Mouse (Mus musculus) hindbrain, postnatal 0 days (tissue): ENCODE results near the gene Ecm2. TPM values are rescaled to one million over a fixed set of nuclear protein-coding genes. Genes with fewer than 3 reads are reported as not detected.
A peak's percentile ranks its signal among the peaks of the same experiment; 100 is the strongest.

Source experiments
- ATAC-seq: fragments of 200-750 bp; cut with Nextera tagmentation; 2 replicates; pipeline ENCODE4 v1.8.0; 2017; ENCODE audit warnings: mild to moderate bottlenecking, moderate TSS enrichment, moderate library complexity
- DNase-seq: peaks from one replicate; pipeline ENCODE4 v3.0.0-alpha.2; 2015; ENCODE audit warnings: low spot score
- H3K27ac ChIP-seq: fragments of 300-500 bp; sonication (generic); 2 replicates; pipeline ENCODE4 v1.5.1; 2014; ENCODE audit warnings: mild to moderate bottlenecking
- H3K27me3 ChIP-seq: fragments of 300-500 bp; sonication (generic); 2 replicates; pipeline ENCODE4 v1.6.1; 2014; ENCODE audit warnings: low read length, mixed read lengths; ENCODE audit not compliant: insufficient read depth
- H3K36me3 ChIP-seq: fragments of 300-500 bp; sonication (generic); 2 replicates; pipeline ENCODE4 v1.6.1; 2014; ENCODE audit warnings: low read length, mixed read lengths; ENCODE audit not compliant: insufficient read depth
- H3K4me1 ChIP-seq: fragments of 300-500 bp; sonication (generic); 2 replicates; pipeline ENCODE4 v1.6.1; 2014; ENCODE audit warnings: antibody characterized with exemption, low read length, mixed read lengths; ENCODE audit not compliant: insufficient read depth
- H3K4me2 ChIP-seq: fragments of 300-500 bp; sonication (generic); 2 replicates; pipeline ENCODE4 v1.6.1; 2014; ENCODE audit warnings: low read depth, mild to moderate bottlenecking, low read length, moderate library complexity, mixed read lengths
- H3K4me3 ChIP-seq: fragments of 300-500 bp; sonication (generic); 2 replicates; pipeline ENCODE4 v1.5.1; 2014; ENCODE audit warnings: low read length
- H3K9ac ChIP-seq: fragments of 300-500 bp; sonication (generic); replicated peaks from 2 replicates; pipeline ENCODE4 v1.6.1; 2014; ENCODE audit warnings: mild to moderate bottlenecking, low read length, moderate library complexity, mixed read lengths
- H3K9me3 ChIP-seq: fragments of 300-500 bp; sonication (generic); 2 replicates; pipeline ENCODE4 v1.6.1; 2016; ENCODE audit warnings: low read length, mixed read lengths
- CTCF ChIP-seq: IDR thresholded peaks from 2 replicates; pipeline ENCODE4 v1.5.1; 2016; ENCODE audit warnings: antibody characterized with exemption, control low read depth, low read depth
- WGBS: fragments of 180-500 bp; shearing (Covaris S2); extraction: QIAGEN DNeasy Blood & Tissue Kit; methylation state at CpG from one replicate; pipeline ENCODE4 v1.1.7; 2014; 5-methylcytosine and 5-hydroxymethylcytosine counted together
- polyA plus RNA-seq: library from polyadenylated mRNA; unstranded; fragments of >200 nt; fragmentation: Nextera tagmentation; extraction: Ambion mirVana; gene quantifications from 2 replicates; pipeline ENCODE4 v1.2.1, GENCODE M21; 2015
- total RNA-seq: library from RNA; depleted of rRNA; stranded (reverse); fragments of >200 nt; gene quantifications from 2 replicates; pipeline ENCODE4 v1.2.3, GENCODE M21; 2014

The Ecm2 gene
- total and polyA plus RNA-seq, 2 experiments from 2014 or later, result 2.6 to 3.0 TPM

- Histone ChIP-seq H3K4me3 (no peak overlapping the region), H3K27me3 (no peaks in the 10 kb centered on the region), H3K27ac (no peak overlapping the region), H3K36me3 (peaks cover 19% of the 10 kb centered on the region), H3K9ac (no peak overlapping the region), H3K4me2 (no peak overlapping the region), H3K4me1 (no peaks in the 10 kb centered on the region), H3K9me3 (no peaks in the 10 kb centered on the region)
- ATAC-seq (no peak), DNase-seq (peak; percentile 15)
- 62% methylated on average over 11 of the region's 11 CpGs for WGBS
- no peak for TF ChIP-seq CTCF
These were observed 38.1 kb upstream of the Ecm2 start for GRCm38 (mm10) chr13:49466393-49467075.

GRCm38 (mm10) chr13:49467585-49467984 lies 37.0 kb upstream of the Ecm2 start:
- WGBS, result 71% methylated on average over 2 of the region's 2 CpGs
- Histone ChIP-seq H3K4me2 (no peak overlapping the region), H3K27ac (no peak overlapping the region), H3K4me1 (no peaks in the 10 kb centered on the region), H3K9me3 (no peaks in the 10 kb centered on the region), H3K9ac (no peak overlapping the region), H3K4me3 (no peak overlapping the region), H3K27me3 (no peaks in the 10 kb centered on the region), H3K36me3 (peaks cover 11% of the 10 kb centered on the region)
- no peak for TF ChIP-seq CTCF
- DNase-seq (no peak), ATAC-seq (no peak)

DNA sequence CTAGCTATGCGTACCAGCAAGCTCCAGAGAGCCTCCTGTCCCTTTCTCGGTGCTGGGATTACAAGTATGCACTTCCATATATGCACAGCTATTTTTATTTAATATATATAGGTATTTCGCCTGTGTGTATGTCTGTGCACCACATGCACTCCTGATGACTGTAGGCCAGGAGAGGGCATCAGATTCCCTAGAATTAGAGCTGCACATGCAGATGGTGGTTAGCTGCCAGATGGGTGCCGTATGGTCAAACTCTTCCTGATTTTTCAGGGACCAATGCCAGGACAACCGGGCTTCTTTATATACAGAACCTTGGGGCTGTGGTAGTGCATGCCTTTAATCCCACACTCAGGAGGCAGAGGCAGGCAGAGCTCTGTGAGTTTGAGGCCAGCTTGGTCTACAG lies 35.6 kb upstream of the Ecm2 start:
- no peaks in the 10 kb centered on the region for H3K27me3 ChIP-seq
- no peak overlapping the region for H3K4me3 ChIP-seq
- H3K36me3 ChIP-seq, result peaks cover 11% of the 10 kb centered on the region
- WGBS, result 80% methylated on average over 5 of the region's 5 CpGs
- H3K9ac ChIP-seq, result no peak overlapping the region
- no peak overlapping the region for H3K4me2 ChIP-seq
- ATAC-seq, result no peak
- no peak overlapping the region for H3K27ac ChIP-seq
- DNase-seq, result peak; percentile 28
- no peaks in the 10 kb centered on the region for H3K4me1 ChIP-seq
- H3K9me3 ChIP-seq, result no peaks in the 10 kb centered on the region
- TF ChIP-seq CTCF, result peak; percentile 12; the same call in 1 of the 2 replicates

DNA sequence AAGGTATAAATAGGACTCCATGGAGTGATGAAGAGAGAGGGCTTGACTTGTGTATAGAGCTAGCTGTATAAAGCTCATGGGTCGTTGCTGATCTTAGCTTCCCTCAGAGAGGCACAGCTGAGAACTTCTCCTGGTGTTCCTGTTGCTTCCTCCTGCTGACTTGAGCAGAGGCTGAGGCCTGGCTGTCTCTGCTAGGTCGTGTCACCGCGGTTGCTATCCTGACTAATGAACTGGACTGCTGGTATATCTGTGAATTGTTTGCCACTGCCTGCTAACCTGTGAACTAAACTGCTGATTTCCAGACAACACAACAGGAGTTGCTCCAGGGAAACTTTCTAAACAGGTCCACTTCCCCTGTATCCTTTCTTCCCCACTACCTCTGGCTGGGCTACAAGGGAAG lies 34.3 kb upstream of the Ecm2 start:
- no peak overlapping the region for H3K4me3 ChIP-seq
- no peaks in the 10 kb centered on the region for H3K27me3 ChIP-seq
- 84% methylated on average over 4 of the region's 4 CpGs for WGBS
- DNase-seq, result no peak
- no peaks in the 10 kb centered on the region for H3K9me3 ChIP-seq
- no peak for ATAC-seq
- no peaks in the 10 kb centered on the region for H3K4me1 ChIP-seq
- no peak overlapping the region for H3K27ac ChIP-seq
- no peak overlapping the region for H3K4me2 ChIP-seq
- no peaks in the 10 kb centered on the region for H3K36me3 ChIP-seq
- H3K9ac ChIP-seq, result no peak overlapping the region
- TF ChIP-seq CTCF, result no peak

DNA sequence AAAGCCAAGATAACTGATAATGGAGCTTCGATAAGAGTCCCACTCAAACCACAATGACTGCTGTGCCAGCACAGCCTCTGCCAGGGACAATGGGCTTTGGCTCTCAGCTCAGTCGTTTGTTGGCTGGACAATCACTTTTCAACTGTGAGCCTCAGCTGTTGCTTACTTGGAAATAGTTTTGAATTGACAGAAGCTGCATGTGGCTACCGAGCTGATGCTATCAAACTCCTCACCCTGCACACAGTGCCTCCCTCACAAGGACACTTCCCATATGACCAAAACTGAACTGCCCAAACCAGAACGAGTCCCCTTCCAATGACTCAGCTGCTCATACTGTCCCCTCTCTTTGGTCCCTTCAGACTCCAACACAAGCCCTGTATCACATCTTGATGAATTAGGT lies 33.8 kb upstream of the Ecm2 start:
- Histone ChIP-seq H3K4me3 (no peak overlapping the region), H3K27me3 (no peaks in the 10 kb centered on the region), H3K9ac (no peak overlapping the region), H3K4me2 (no peak overlapping the region), H3K9me3 (no peaks in the 10 kb centered on the region), H3K4me1 (no peaks in the 10 kb centered on the region), H3K27ac (no peak overlapping the region), H3K36me3 (no peaks in the 10 kb centered on the region)
- WGBS, result 51% methylated on average over 4 of the region's 4 CpGs
- no peak for TF ChIP-seq CTCF
- DNase-seq, result no peak
- no peak for ATAC-seq

- H3K27ac ChIP-seq, result no peak overlapping the region
- no peak overlapping the region for H3K4me3 ChIP-seq
- H3K36me3 ChIP-seq, result no peaks in the 10 kb centered on the region
- H3K4me2 ChIP-seq, result no peak overlapping the region
- no peaks in the 10 kb centered on the region for H3K27me3 ChIP-seq
- no peaks in the 10 kb centered on the region for H3K4me1 ChIP-seq
- WGBS, result 60% methylated on average over 4 of the region's 4 CpGs
- no peak overlapping the region for H3K9ac ChIP-seq
- H3K9me3 ChIP-seq, result no peaks in the 10 kb centered on the region
- no peak for TF ChIP-seq CTCF
- ATAC-seq, result no peak
- no peak for DNase-seq
These were observed 32.5 kb upstream of the Ecm2 start for GRCm38 (mm10) chr13:49471981-49472675.

DNA sequence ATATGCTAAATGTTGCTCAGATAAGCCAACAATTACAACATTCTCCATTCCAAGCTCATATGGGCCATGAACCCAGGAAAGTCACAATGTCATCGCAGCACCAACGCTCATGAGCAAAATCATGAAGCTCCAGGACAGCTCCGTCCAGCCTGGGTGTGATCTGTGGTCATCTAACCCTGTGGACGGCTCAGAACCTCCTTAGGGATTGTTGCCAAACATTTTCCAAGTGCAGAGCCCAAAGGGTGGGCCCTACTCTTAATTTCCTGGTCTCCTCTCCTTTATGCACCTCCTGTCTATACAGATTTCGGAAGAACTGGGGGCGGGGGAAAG lies 32.0 kb upstream of the Ecm2 start:
- WGBS, result 96% methylated on average over 6 of the region's 6 CpGs
- H3K27ac ChIP-seq, result no peak overlapping the region
- H3K4me1 ChIP-seq, result no peaks in the 10 kb centered on the region
- no peaks in the 10 kb centered on the region for H3K36me3 ChIP-seq
- no peak overlapping the region for H3K9ac ChIP-seq
- DNase-seq, result no peak
- no peak for TF ChIP-seq CTCF
- no peaks in the 10 kb centered on the region for H3K9me3 ChIP-seq
- H3K4me3 ChIP-seq, result no peak overlapping the region
- no peak overlapping the region for H3K4me2 ChIP-seq
- no peak for ATAC-seq
- H3K27me3 ChIP-seq, result no peaks in the 10 kb centered on the region
